9 mouse cellular contexts compared by ENCODE assay signal in genomic region chr2:166976356-166976755, GRCm38 (mm10). TPM values are rescaled to one million over a fixed set of nuclear protein-coding genes. Genes with fewer than 3 reads are reported as not detected.
DNase-seq lines count a peak whose midpoint lies in the region; ATAC-seq and TF ChIP-seq lines count a peak whose summit lies in the region.
"Had no signal": no experiment of that assay in that cellular context is flagged by ENCODE, and none has a peak within 500 bp of the region (broad histone marks: within the 10 kb centered on the region; RNA-seq: fewer than 3 reads in every experiment).

No protein-coding gene starts in this region.

- no peak overlapping the region for H3K4me3 ChIP-seq in hindbrain, embryonic 13.5 days
- no peak overlapping the region for H3K4me3 ChIP-seq in hindbrain, embryonic 10.5 days
- no peak overlapping the region for H3K4me3 ChIP-seq in G1E (ENCODE audit: low read depth, low read length)
- no peak overlapping the region for H3K4me3 ChIP-seq in heart, embryonic 15.5 days
- no peak overlapping the region for H3K4me3 ChIP-seq in forebrain, embryonic 10.5 days

- no peaks in the 10 kb centered on the region for H3K27me3 ChIP-seq in hindbrain, embryonic 13.5 days
- H3K27me3 ChIP-seq in hindbrain, embryonic 10.5 days (ENCODE audit: insufficient read depth, poor library complexity, severe bottlenecking), result no peaks in the 10 kb centered on the region
- no peaks in the 10 kb centered on the region for H3K27me3 ChIP-seq in G1E (ENCODE audit: insufficient read depth, low read length)
- no peaks in the 10 kb centered on the region for H3K27me3 ChIP-seq in heart, embryonic 15.5 days
- no peaks in the 10 kb centered on the region for H3K27me3 ChIP-seq in forebrain, embryonic 10.5 days (ENCODE audit: poor library complexity, severe bottlenecking)

- no peaks in the 10 kb centered on the region for H3K36me3 ChIP-seq in hindbrain, embryonic 13.5 days
- H3K36me3 ChIP-seq in hindbrain, embryonic 10.5 days, result no peaks in the 10 kb centered on the region; the same call in 1 of the 2 replicates
- peaks cover 15% of the 10 kb centered on the region for H3K36me3 ChIP-seq in G1E (replicated peaks)
- H3K36me3 ChIP-seq in heart, embryonic 15.5 days, result no peaks in the 10 kb centered on the region
- no peaks in the 10 kb centered on the region for H3K36me3 ChIP-seq in forebrain, embryonic 10.5 days (replicated peaks)

- no peak overlapping the region for H3K9ac ChIP-seq in hindbrain, embryonic 13.5 days
- 0 out of 2 replicates have a peak overlapping the region, but pooled peaks have one; percentile 19 for H3K9ac ChIP-seq in heart, embryonic 15.5 days

- no peak for ATAC-seq in hindbrain, embryonic 13.5 days (ENCODE audit: low FRiP score)
- peak; percentile 63; the same call in 1 of the 2 replicates for ATAC-seq in G1E (ENCODE audit: extremely low read depth, insufficient number of reproducible peaks, low FRiP score, poor library complexity, severe bottlenecking)
- no peak for ATAC-seq in heart, embryonic 15.5 days (replicated peaks; ENCODE audit: insufficient number of reproducible peaks, insufficient read depth, low FRiP score, low read depth)

- no peak for DNase-seq in hindbrain, embryonic 10.5 days (ENCODE audit: low spot score)
- DNase-seq in G1E (ENCODE audit: low spot score), result no peak
- peak; percentile 18 to 31 for DNase-seq in lung, postnatal 4 days
- DNase-seq in forebrain, embryonic 10.5 days (ENCODE audit: extremely low spot score, low spot score), result no peak
- DNase-seq in thymus, postnatal 0 days (ENCODE audit: low spot score), result no peak
- no peak for DNase-seq in ovary, postnatal 10 days (ENCODE audit: low spot score)
- DNase-seq: adrenal gland, postnatal 36 days had no signal

- H3K4me2 ChIP-seq in hindbrain, embryonic 13.5 days, result no peak overlapping the region
- peak overlapping the region; percentile 12 for H3K4me2 ChIP-seq in heart, embryonic 15.5 days

- peak overlapping the region; percentile 8 for H3K27ac ChIP-seq in hindbrain, embryonic 13.5 days
- no peak overlapping the region for H3K27ac ChIP-seq in hindbrain, embryonic 10.5 days
- H3K27ac ChIP-seq in heart, embryonic 15.5 days, result peak overlapping the region; percentile 39
- no peak overlapping the region for H3K27ac ChIP-seq in forebrain, embryonic 10.5 days

- 77% methylated on average over 3 of the region's 3 CpGs for WGBS in hindbrain, embryonic 13.5 days
- WGBS in hindbrain, embryonic 10.5 days, result 73% methylated on average over 3 of the region's 3 CpGs
- WGBS in heart, embryonic 15.5 days, result 61% methylated on average over 3 of the region's 3 CpGs
- 81% methylated on average over 3 of the region's 3 CpGs for WGBS in forebrain, embryonic 10.5 days

- H3K9me3 ChIP-seq in hindbrain, embryonic 13.5 days, result no peaks in the 10 kb centered on the region
- H3K9me3 ChIP-seq in hindbrain, embryonic 10.5 days, result no peaks in the 10 kb centered on the region
- H3K9me3 ChIP-seq in G1E (replicated peaks), result no peaks in the 10 kb centered on the region
- H3K9me3 ChIP-seq in heart, embryonic 15.5 days (replicated peaks), result no peaks in the 10 kb centered on the region
- no peaks in the 10 kb centered on the region for H3K9me3 ChIP-seq in forebrain, embryonic 10.5 days

- TF ChIP-seq CTCF in G1E (IDR thresholded peaks at IDR 0.05; ENCODE audit: low read depth, low read length), result no peak

- peaks cover 41% of the 10 kb centered on the region for H3K4me1 ChIP-seq in hindbrain, embryonic 13.5 days (replicated peaks)
- H3K4me1 ChIP-seq in hindbrain, embryonic 10.5 days (replicated peaks), result peaks cover 31% of the 10 kb centered on the region
- H3K4me1 ChIP-seq in G1E (ENCODE audit: insufficient read depth, low read depth, low read length), result peaks cover 50% of the 10 kb centered on the region
- H3K4me1 ChIP-seq in heart, embryonic 15.5 days (replicated peaks), result peaks cover 30% of the 10 kb centered on the region
- H3K4me1 ChIP-seq in forebrain, embryonic 10.5 days, result peaks cover 6% of the 10 kb centered on the region; the same call in 1 of the 2 replicates

RNA-seq across cellular contexts. Expression of gene Stau1, which starts 19.7 kb away (rescaled TPM):
- 109 and 113 TPM in 2 replicates for polyA plus RNA-seq in hindbrain, embryonic 13.5 days (2015; fragmentation: Nextera tagmentation; extraction: Ambion mirVana)
- 89.6 and 91.9 TPM in 2 replicates for polyA plus RNA-seq in hindbrain, embryonic 10.5 days (2016; fragmentation: Nextera tagmentation; extraction: Ambion mirVana)
- total RNA-seq in G1E (2014; fragmentation: Nextera tagmentation) (30.9 and 34.9 TPM in 2 replicates), G1E (2017) (16.9 and 23.4 TPM in 2 replicates)
- 28.4 and 31.8 TPM in 2 replicates for polyA plus RNA-seq in G1E (2012)
- polyA plus RNA-seq in heart, embryonic 15.5 days (2015; fragmentation: Nextera tagmentation; extraction: Ambion mirVana), result 50.9 and 57.6 TPM in 2 replicates
- 87.9 and 91.6 TPM in 2 replicates for polyA plus RNA-seq in forebrain, embryonic 10.5 days (2016; fragmentation: Nextera tagmentation; extraction: Ambion mirVana)
- 44.0 and 44.8 TPM in 2 replicates for polyA plus RNA-seq in thymus, postnatal 0 days (2015; fragmentation: Nextera tagmentation; extraction: Ambion mirVana)

RNA-seq across cellular contexts. Expression of gene Ddx27, which starts 38.6 kb away (rescaled TPM):
- 37.3 and 38.0 TPM in 2 replicates for polyA plus RNA-seq in hindbrain, embryonic 13.5 days (2015; fragmentation: Nextera tagmentation; extraction: Ambion mirVana)
- polyA plus RNA-seq in hindbrain, embryonic 10.5 days (2016; fragmentation: Nextera tagmentation; extraction: Ambion mirVana), result 49.1 and 68.1 TPM in 2 replicates
- 67.3 and 80.6 TPM in 2 replicates for total RNA-seq in G1E (2014; fragmentation: Nextera tagmentation)
- 89.3 and 101 TPM in 2 replicates for total RNA-seq in G1E (2017)
- 124 and 137 TPM in 2 replicates for polyA plus RNA-seq in G1E (2012)
- 24.2 and 31.0 TPM in 2 replicates for polyA plus RNA-seq in heart, embryonic 15.5 days (2015; fragmentation: Nextera tagmentation; extraction: Ambion mirVana)
- polyA plus RNA-seq in forebrain, embryonic 10.5 days (2016; fragmentation: Nextera tagmentation; extraction: Ambion mirVana), result 76.1 and 77.8 TPM in 2 replicates
- 51.6 and 56.4 TPM in 2 replicates for polyA plus RNA-seq in thymus, postnatal 0 days (2015; fragmentation: Nextera tagmentation; extraction: Ambion mirVana)

Comparison
In these comparisons a context has a peak if more than half of its experiments do, and no peak if none do; other contexts are left out.
1. H3K27ac ChIP-seq: peak in hindbrain, embryonic 13.5 days (single experiment) and heart, embryonic 15.5 days (single experiment); none in hindbrain, embryonic 10.5 days (single experiment) and forebrain, embryonic 10.5 days (single experiment).
2. DNase-seq: peak in lung, postnatal 4 days (2 of 2); none in hindbrain, embryonic 10.5 days (single experiment), G1E (single experiment), forebrain, embryonic 10.5 days (single experiment), thymus, postnatal 0 days (single experiment) and ovary, postnatal 10 days (single experiment).